Comparison of ENCODE assay signal across 33 mouse cellular contexts in the genomic region with DNA sequence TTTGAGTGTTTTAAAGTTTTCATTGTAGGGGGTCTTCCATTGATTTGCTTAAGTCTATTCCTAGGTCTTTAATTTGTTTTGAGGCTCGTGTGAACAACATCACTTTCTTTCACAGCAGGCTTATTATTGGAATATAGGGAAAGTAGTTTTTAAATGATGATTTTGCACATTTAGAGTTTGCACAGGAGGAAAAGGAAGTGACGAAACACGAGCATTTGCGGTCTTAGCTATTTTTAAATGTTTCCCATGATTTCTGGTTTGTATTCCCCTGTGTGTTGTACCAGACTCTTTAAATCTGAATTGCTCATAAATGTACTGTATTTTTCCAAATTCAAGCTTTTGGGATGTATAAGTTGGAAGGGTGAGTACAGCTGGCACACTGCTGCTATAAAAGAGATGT. TPM values are rescaled to one million over a fixed set of nuclear protein-coding genes. Genes with fewer than 3 reads are reported as not detected.
"Had no signal": no experiment of that assay in that cellular context is flagged by ENCODE, and none has a peak within 500 bp of the region (broad histone marks: within the 10 kb centered on the region; RNA-seq: fewer than 3 reads in every experiment).

No protein-coding gene starts in this region.

- H3K36me3 ChIP-seq: heart, embryonic 13.5 days; heart, embryonic 15.5 days; hindbrain, embryonic 10.5 days; hindbrain, embryonic 13.5 days; hindbrain, embryonic 15.5 days; kidney, embryonic 15.5 days; limb, embryonic 10.5 days; limb, embryonic 12.5 days had no signal

- H3K4me2 ChIP-seq: heart, embryonic 11.5 days; heart, embryonic 13.5 days; heart, embryonic 15.5 days; hindbrain, embryonic 13.5 days; hindbrain, embryonic 15.5 days; kidney, embryonic 15.5 days; limb, embryonic 12.5 days; liver, embryonic 11.5 days had no signal

- H3K4me1 ChIP-seq: heart, embryonic 13.5 days; heart, embryonic 15.5 days; hindbrain, embryonic 10.5 days; hindbrain, embryonic 13.5 days; hindbrain, embryonic 15.5 days; kidney, embryonic 15.5 days; limb, embryonic 10.5 days; limb, embryonic 12.5 days had no signal

- H3K27me3 ChIP-seq: heart, embryonic 13.5 days; heart, embryonic 15.5 days; hindbrain, embryonic 13.5 days; hindbrain, embryonic 15.5 days had no signal

- ATAC-seq: hindbrain, postnatal 0 days; intestine, embryonic 16.5 days had no signal

- H3K9me3 ChIP-seq: heart, embryonic 13.5 days; heart, embryonic 15.5 days; hindbrain, embryonic 10.5 days; hindbrain, embryonic 13.5 days; hindbrain, embryonic 15.5 days; kidney, embryonic 15.5 days; limb, embryonic 10.5 days; limb, embryonic 12.5 days had no signal

- H3K27ac ChIP-seq: gastrocnemius, adult 2 months; heart, adult 2 months; heart, embryonic 13.5 days; heart, embryonic 15.5 days; hindbrain, embryonic 10.5 days; hindbrain, embryonic 13.5 days; hindbrain, embryonic 15.5 days; hindbrain, postnatal 0 days; kidney, embryonic 15.5 days; kidney, postnatal 0 days; limb, embryonic 10.5 days; limb, embryonic 12.5 days had no signal

- H3K4me3 ChIP-seq: gastrocnemius, adult 2 months; heart, adult 2 months; heart, embryonic 13.5 days; heart, embryonic 15.5 days; hindbrain, embryonic 10.5 days; hindbrain, embryonic 13.5 days; hindbrain, embryonic 15.5 days; kidney, embryonic 15.5 days; limb, embryonic 10.5 days; limb, embryonic 12.5 days had no signal

- H3K9ac ChIP-seq: heart, embryonic 13.5 days; heart, embryonic 15.5 days; hindbrain, embryonic 13.5 days; hindbrain, embryonic 15.5 days; kidney, embryonic 15.5 days; limb, embryonic 12.5 days had no signal

- DNase-seq: gastrocnemius, adult 2 months; gastrocnemius, postnatal 10 days; gastrocnemius, postnatal 25 days; heart, adult 11 months; heart, adult 2 months; heart, postnatal 14 days; heart, postnatal 36 days; kidney, adult 11 months; kidney, adult 2 months; kidney, adult 9 months; kidney, postnatal 14 days; kidney, postnatal 36 days; layer of hippocampus, adult 9-11 months; layer of hippocampus, postnatal 36 days; liver had no signal

RNA-seq across cellular contexts. Expression of gene Nxf2, which starts 54.2 kb away (rescaled TPM):
- total RNA-seq: gastrocnemius, adult 2 months; gastrocnemius, postnatal 25 days; heart, adult 2 months; heart, postnatal 14 days; layer of hippocampus, adult 18-20 months; layer of hippocampus, postnatal 36 days; left cerebral cortex, adult 18-20 months; left cerebral cortex, adult 8-10 months; left cerebral cortex, postnatal 36 days had no signal
- polyA plus RNA-seq: kidney, adult 2 months; large intestine, adult 2 months had no signal
